Mouse (Mus musculus) 3T3-L1 (cell line): ENCODE data around the gene Faim2.

Source experiments
- DNase-seq: peaks from one replicate; pipeline ENCODE4 v3.0.0-alpha.2; 2015; ENCODE audit warnings: low read depth, low spot score

The Faim2 gene

DNA sequence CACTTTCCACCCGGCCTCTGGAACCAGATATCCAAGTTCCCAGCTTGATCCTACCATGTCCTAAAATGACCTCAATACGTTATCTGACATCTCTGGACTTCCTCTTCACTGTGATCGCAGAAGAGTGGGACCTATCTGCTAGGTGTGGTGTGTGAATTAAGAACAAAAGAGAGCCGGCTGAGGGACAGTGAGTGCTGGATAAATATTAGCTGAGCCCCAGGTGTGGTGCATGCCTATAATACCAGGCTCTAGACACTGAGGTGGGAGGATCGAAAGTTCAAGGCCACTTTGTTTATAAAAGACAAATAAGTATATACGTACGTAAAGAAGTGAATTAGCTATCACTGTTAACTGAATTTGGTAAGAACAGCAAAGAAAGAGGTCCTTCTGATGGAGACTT, 18.1 kb downstream of the Faim2 start:
- DNase-seq, result no peak

DNA sequence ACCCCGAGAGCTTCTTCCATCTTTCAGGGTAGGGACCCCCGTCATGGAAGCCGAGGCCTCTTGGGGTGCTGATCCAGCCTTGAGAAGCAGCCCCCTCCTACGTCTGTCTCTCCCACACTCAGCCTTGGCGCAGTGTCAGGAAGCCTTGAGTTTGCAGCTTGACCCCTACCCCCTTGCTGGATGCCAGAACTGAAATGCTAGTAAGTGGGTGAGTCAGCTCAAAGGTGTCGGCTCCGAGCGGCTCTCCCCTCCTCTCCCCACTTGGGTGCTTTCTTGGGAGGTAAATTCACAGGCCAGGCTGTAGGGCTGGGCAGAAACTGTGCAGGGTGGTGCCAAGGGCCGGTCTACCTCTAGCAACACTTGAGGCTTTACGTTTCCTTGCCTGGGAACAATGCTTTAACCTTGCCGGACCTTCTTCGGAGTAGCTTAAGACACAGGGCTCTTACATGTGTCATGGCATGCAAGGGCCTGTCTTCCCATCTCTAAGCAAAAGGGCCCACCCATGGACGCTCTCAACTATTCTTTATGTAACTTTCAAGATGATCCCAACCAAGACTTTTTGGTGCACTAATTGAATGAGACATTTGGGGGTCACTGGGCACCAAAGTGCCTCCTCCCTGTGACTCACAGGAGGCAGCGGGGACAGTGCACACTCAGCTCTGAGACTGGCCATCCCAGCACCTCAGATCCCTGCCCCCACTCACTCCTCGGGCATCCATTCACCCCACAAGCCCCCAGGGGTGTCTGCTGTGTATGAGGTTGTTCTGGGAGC, 22.5 kb downstream of the Faim2 start:
- peak; percentile 68 for DNase-seq

DNA sequence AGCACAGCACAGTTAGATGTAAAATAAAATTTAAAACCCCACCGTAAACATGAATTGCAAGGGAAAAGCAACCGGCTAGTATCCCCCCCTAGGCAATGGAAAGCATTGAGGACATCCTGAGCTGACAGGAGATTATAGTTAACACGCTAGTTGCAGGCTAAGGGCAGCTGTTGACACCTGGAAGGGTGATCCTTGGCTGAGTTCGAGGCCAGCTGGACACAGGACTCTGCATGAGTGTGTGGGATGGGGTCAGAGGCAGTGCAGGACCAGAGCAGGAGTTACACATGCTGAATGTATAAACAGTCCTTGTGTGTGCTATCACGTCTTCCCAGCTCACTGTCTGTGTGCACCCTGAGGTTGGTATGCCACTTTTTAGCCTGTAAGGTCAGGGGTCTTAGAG, 24.7 kb downstream of the Faim2 start:
- no peak for DNase-seq

DNA sequence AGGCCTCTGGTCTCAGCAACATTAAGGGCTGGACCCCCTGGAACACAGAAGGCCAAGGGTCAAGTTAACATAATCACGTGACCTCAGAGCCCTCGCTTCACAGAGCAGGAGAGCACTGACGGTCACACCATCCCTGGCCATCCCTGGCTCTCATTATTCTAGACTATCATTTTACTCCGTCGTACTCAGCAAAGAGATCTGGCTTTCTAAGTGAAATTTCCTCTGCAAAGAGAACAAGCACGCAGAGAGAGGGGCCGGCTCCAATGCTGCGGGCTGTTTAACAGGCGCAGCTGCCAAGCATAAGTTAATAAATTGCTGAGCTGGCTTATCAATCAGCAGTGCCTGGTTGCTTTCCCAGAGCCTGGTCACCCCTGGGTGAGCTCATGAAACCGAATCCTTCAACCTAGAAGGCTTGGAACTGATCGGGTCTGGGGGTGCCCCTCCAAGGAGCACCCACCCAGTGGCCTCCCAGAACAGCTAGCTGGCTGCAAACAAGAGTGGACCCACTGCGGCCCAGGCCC, 25.6 kb downstream of the Faim2 start:
- no peak for DNase-seq

DNA sequence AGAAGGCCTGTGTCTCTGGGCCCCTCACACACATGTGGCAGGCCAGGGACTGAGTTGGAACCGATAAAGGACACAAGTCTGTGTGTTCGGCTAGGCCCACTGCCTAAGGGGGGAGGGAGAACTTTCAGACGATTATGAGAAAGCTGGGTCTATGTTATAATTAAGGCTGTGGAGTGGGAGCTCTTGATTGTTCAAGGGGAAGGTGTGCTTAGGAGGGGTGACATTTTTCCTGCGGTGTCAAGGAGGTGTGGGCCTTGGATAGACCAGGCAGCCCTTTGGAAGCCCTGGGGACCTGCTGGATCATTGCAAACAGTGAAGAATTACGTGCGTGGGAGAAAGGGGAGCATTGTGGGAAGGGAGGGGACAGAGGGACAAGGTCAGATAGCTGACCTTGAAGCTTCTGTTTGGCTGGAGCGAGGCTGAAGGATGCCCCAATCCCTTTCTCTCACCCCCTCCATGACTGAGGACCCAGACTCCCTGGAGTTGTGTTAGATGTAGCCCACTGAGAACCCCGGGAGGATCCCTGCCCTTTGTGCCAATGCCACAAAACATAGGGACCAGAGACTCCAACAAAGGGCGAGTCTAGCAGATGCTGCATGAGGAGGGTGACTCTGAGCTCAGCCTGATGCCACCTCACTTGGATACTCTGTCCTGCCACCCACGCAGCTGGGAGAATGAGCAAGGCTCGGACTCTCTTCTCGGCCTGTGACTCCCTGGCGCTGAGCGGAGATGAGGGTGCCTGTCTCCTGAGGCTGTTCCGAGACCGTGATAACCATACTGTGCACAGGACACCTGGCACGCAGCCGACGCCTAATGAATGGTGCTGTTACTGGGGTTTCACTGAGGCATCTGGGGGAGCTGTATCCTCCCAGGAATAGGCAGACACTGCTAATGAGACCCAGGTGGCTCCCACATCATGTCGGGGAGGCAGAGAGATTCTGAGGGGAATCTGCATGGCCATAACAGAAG, 26.4 kb downstream of the Faim2 start:
- DNase-seq, result no peak

DNA sequence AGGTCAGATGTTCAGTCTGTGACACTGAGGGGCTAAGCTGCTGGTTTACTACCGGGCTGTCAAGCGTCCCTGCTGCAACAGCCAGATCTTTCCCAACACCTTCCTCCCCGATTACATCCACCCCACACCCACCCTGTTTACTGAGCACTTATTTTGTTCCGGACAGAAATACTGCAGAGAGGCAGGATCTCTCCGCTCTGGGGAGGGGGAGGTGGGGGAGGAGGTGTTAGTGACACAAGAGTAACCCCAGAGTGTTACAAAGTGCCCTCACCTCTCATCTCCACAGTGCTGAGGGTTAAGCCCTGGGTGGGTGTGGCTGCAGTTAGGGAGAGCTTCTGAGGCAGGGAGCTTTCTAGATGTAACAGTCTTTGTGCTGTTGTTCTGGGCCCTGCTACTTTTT, 27.6 kb downstream of the Faim2 start:
- DNase-seq, result no peak

DNA sequence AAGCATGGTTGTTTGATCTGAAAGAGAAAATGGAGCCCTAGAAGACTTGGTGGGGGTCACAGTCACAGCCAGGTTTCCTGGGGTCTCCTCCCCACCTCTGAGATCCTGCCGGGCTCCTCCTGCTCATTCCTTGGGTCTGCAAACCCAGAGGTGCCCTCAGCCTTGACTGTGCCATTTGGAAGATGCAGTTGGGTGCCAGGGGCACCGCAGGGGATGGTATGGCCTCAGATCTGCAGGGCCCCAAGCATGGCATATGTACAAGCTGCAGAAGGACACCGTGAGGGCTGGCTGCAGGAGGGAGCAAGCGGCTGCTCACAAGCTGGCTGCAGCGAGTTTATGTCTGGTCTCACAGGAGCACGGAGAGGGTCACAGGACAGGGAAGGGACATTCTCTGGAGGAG, 28.2 kb downstream of the Faim2 start:
- DNase-seq, result no peak

DNA sequence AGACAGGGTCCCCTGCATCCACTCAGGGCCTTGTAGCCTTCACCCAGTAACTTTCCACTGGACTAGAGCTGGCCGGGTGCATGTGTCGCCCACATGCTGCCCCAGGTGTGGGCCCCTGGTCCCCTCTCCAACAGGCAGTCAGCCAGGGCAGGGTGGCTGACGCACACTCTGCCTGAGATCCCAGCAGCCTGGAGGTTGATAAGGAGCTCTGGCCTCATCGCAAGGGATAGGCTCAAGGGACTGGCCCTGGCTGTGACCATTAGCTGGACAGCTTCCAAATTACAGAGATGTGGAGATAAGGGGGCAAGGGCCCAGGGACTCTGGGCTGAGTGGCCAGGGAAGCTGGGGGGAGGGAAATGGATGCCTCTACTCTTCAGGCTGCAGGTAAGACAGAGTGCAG, 29.2 kb downstream of the Faim2 start:
- DNase-seq, result peak; percentile 69

DNA sequence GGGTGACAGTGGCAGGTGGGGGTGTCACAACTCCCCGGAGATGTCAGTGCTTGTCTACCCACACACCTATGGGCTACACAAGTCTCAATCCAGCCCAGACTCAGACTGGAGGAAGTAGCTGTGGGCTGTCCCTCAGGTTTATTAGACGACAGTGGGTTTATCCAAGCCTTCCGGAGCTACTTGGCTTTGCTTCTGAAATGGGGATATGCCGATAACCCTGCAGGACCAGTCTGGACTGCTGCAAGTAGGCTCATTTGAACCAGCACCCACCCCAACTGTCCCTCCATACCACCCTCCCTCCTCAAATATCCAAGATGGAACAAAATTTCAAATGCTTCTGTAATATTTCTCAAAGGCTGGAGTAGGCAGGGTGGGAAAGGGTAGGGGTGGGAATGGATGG, 29.6 kb downstream of the Faim2 start:
- DNase-seq, result peak; percentile 52

DNA sequence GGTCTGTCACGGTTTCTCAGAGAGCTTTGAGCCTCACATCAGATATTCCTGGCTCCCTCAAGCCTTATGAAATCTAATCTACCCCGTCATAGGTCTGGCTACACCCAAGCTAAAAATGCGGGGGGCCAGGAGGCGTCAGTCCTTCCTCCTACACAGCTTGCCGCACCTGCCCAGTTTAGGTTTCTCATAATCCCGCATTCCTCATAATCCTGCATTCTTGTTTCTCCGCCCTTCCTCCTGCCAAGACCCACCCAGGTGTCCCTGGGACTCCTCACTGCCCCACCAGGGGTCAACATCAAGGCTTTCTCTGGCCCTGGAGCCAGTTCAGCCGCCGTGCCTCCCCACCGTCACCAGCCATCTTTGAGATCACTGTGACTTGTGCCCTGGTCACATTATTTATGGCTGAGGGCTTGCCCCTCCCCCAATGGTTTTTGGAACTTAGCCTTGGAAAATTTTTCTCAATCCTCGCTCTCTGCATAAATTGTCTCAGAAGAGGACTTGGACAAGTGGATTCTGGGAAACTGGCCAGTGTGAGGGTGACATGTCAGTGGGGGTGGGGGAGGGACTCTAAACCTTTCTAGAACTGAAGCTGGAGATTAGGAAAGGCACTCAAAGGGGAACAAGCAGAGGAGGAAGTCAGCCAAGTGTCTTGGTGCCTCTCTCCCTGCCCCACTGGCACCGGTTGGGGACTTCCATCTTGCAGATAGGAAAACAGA, 30.3 kb downstream of the Faim2 start:
- peak; percentile 90 for DNase-seq

DNA sequence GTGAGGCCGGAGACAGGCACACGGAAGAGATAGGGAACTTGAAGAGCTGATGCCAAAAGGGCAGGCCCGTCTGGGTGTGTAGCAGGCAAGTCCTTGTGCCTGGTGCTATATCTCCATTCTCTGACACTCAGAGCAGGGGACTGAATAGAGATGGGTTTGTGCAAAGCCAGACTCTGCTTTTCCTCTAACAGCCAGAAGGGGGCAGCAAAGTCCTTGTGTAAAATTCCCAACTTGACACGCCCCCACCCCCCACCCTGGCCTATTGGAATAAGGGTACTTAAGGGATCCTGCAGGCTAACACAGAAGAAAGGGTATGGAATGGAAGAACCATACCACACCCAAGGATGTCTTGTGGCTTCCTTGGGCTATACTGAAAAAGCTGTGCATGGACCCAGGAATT, 30.9 kb downstream of the Faim2 start:
- peak; percentile 95 for DNase-seq

DNA sequence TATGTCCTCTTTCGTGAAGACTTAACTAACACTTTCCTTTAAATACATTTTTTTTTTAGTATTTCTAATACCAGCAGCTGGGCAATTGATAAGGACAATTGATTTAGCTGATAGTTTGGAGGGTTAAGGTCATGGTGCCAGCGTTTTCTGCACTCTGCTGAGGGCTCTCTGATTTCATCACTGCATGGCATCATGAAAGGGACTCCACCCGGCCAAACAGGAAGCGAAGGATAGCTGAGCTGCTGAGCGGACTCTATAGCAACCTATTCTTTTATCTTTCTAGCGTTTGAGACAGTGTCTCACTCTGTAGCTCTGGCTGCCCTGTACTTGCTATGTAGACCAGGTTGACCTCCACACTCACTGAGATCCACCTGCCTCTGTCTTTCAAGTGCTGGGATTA, 43.2 kb downstream of the Faim2 start:
- no peak for DNase-seq

DNA sequence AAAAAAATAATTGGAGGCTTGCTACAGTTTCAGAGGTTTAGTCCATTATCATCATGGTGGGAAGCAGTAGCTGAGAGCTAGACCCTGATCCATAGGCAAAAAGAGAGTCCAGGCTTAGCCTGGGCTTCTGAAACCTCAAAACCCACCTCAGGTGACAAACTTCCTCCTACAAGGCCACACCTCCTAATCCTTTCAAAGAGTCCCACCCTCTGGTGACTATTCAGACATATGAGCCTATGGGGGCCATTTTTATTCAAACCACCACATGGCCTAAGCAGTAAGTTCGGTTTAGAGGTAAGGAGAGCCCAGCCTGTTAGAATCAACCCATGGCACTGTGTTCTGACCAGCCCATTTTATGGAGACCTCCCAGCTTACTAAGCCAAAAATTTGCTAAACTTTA, 52.2 kb downstream of the Faim2 start:
- no peak for DNase-seq

DNA sequence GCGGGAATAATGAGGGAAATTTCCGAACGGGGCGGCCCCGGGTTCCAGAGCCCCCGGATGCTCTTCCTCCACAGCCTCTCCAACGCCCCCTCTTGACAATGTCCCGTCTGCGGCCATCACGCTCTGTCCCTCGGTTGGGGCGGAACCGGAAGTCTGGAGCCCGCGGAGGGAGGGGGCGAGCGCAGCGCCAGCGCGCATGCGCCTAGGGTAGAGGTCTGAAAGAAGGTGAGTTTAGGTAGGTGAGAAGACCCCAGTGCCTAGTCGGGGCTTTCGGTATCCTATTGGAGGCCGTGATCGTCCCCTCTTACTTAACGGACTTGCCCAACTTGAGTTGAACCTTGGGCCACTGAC, 53.4 kb downstream of the Faim2 start, which contains the start of gene Bcdin3d:
Gene Bcdin3d, minus strand, starts transcription at position 155 of the 351 bp plus-strand sequence.
- peak; percentile 92 for DNase-seq

DNA sequence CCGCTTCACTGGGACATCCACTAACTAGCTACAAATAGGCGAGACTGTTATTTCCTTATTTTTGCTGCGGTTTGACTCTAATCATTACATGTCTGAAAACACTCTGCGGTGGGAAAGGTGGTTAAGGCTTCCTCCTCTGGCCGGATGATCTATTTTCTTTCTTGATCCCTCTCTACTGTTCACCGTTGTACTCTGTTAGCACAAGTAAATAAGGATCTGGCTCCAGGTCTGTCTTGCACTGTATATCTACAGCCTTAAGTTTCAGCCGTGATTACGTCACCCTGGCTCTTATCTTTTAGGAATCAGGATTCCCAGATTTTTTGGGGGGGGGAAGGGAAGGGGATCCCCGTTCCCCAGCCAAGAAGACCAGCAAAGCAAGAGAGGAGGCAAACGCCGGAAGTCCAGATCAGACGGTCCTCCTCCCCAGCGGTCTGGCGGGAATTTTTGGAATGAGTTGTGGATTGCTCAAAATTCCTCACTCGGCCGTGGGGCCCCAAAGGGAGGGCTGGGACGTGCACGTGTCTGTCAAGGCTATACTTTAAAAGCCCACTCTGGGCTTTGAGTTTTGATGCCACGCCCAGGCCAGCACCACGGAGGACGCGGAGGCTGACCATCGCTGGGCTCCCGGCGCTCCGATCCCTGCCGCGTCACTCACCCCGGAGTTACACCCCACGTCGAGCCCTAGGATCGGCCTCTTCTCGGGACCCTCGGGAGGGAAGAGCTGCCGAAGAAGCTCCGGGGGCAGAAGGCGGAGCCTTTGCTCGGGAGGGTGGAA, 54.0 kb downstream of the Faim2 start:
- peak; percentile 96 for DNase-seq

DNA sequence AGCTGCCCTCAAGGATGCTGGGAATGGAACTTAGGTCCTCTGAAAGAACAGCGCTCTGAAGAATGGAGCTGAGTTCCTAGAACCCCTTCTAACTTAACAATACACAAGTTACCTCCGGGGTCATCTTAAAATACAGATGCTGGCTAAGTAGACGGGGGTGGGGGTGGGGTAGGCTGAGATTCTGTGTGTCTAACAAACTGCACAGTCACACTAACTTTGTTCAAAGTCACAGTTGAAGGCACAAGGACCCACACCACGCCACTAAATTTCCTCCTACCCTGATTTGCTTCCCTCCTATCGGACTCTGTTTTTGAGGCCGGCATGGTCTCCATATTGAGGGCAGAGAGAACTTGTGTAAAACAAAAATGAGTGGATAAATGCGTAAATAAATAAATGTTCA, 55.0 kb downstream of the Faim2 start:
- no peak for DNase-seq

DNA sequence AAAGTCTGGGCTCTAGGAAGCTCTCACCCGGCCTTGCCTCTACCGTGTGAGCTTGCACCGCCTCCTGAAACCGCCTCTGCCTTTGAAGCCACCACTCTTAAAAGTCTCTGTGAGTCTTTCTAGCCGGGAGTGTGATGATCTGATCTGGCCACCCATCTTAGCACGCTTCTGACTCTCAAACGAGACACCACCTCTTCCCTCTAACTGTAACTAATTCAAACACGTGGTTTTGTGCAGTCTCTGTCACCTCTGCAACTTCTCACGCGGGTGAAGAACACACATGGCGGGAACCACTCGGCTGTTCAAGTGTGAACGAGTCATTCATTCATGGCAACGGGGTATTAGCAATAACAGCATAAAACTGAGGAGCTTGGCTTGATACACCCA, 56.3 kb downstream of the Faim2 start:
- DNase-seq, result no peak

DNA sequence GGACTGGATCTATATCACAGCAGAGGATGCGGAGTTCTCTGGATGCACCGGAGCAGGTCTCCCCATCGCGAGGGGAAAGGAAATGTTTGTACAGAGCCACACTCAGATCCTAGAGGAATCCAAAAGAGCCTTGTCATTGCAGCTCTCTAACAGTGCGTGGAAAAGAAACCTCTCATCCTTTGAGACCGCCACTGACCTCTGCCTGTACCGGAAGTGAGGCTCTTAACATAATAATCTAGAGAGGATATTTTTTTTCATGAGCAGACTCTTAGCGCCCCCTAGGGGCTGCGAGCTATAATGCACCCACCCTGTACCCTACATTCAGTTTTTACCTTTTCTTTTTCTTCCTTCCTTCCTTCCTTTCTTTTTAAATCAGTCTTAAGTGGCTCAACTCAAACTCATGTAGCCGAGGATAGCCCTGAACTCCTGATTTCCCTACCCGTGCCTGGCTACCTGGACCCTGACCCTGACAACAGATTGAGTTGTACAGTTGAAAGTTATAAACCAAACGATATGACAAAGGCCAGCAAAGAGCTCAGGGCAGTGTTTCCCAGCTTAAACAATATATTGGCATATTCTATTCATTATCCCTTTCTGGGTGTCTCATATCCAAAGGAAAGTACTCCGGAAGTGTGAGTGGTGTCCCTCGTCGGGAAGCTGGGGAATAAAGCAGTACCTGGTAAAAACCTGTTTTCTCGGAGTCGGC, 56.8 kb downstream of the Faim2 start:
- peak; percentile 73 for DNase-seq

DNA sequence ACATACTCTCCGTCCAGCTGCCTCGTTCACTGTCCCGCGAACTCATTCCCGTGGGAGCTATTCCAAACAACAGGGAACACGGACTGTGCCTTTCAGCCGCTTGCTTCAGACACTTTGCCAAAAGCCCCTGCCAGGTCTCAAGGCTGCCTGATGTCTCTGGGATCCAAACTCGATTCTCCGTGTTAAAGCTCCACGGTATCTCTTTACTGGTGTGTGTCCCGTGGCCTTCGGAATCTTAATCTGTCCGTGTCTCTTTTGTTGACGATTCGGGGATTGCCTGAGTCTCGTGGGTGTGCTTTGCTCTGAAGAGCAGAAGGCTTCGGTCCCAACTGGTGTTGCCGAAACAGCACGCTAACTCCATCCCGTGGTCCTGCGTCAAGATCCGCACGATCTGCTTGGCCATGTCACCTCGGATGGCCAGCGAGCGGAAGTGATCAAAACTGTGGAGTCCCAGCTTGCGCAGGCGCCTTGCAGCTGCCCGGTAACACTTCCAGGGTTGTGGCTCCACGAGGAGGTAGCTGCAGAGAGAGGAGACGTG, 57.7 kb downstream of the Faim2 start:
- no peak for DNase-seq

DNA sequence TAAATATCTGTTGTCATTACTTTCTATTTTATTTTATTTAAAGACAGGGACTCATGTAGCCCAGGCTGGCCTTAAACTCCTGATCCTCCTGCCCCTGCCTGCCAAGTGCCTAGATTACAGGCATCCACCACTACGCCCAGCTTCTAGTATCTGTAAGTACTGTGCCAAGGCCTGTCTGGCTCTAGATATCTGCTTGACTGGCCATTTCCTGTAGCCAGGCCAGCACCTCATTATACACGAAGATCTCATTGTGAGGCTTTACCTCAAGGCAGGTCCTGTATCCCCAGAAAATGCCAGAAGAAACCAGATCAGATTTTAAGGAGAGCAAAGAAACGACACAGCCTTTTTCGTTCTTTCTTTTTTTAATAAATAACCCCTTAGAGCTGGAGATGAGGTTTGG, 58.2 kb downstream of the Faim2 start:
- no peak for DNase-seq
